Mouse (Mus musculus) megakaryocyte, embryonic 14.5 days (primary cell): ENCODE data around the gene Col24a1.

ENCODE experiments used
- FLI1 ChIP-seq: IDR thresholded peaks from 2 replicates; pipeline ENCODE4 v1.6.1; 2012; ENCODE audit warnings: low read length, inconsistent platforms, mixed read lengths
- GATA1 ChIP-seq: IDR thresholded peaks from 3 replicates; pipeline ENCODE4 v1.6.1; 2012; ENCODE audit warnings: mixed read lengths, low read length, inconsistent platforms, borderline replicate concordance

- TF ChIP-seq FLI1: no peak
- TF ChIP-seq GATA1: no peak
Measured at GRCm38 (mm10) chr3:145259678-145260077, 32.6 kb upstream of the Col24a1 start.
